Mouse (Mus musculus) G1E (cell line): ENCODE results near the gene Shbg.

Experiments used
- CTCF ChIP-seq: IDR thresholded peaks from 2 replicates; pipeline ENCODE4 v1.5.1; 2012; ENCODE audit warnings: low read depth, low read length, inconsistent platforms, mixed read lengths
- GATA1 ChIP-seq: IDR thresholded peaks from 2 replicates; pipeline ENCODE4 v1.6.1; 2012; ENCODE audit warnings: borderline replicate concordance, low read length, inconsistent platforms, mixed read lengths
- POLR2AphosphoS5 ChIP-seq: IDR thresholded peaks from 2 replicates; pipeline ENCODE4 v1.6.1; 2012; ENCODE audit warnings: low read depth, low read length, inconsistent platforms; ENCODE audit not compliant: insufficient replicate concordance
- TAL1 ChIP-seq: conservative IDR thresholded peaks from 2 replicates; pipeline ENCODE4 v1.6.1; 2012; ENCODE audit warnings: low read depth, low read length, inconsistent platforms, mixed read lengths

GRCm38 (mm10) chr11:69600098-69600497 lies 17.6 kb downstream of the Shbg start:
- TF ChIP-seq CTCF (no peak), GATA1 (no peak), TAL1 (no peak), POLR2AphosphoS5 (no peak)
